Mouse (Mus musculus) erythroblast, embryonic 14.5 days (primary cell): Measurements from ENCODE around the gene Pla2g1b. TPM values are rescaled to one million over a fixed set of nuclear protein-coding genes. Genes with fewer than 3 reads are reported as not detected.

Experiments used
- H3K27me3 ChIP-seq: 2 replicates; pipeline ENCODE4 v1.6.1; 2012; ENCODE audit warnings: inconsistent platforms; ENCODE audit not compliant: control insufficient read depth
- H3K36me3 ChIP-seq: 2 replicates; pipeline ENCODE4 v1.6.1; 2012; ENCODE audit warnings: mild to moderate bottlenecking, inconsistent platforms; ENCODE audit not compliant: control insufficient read depth
- H3K4me1 ChIP-seq: 2 replicates; pipeline ENCODE4 v1.6.1; 2012; ENCODE audit warnings: inconsistent platforms; ENCODE audit not compliant: control insufficient read depth
- H3K4me3 ChIP-seq: replicated peaks from 2 replicates; pipeline ENCODE3; 2012; ENCODE audit warnings: moderate library complexity, mild to moderate bottlenecking, inconsistent platforms
- H3K9me3 ChIP-seq: 2 replicates; pipeline ENCODE4 v1.6.1; 2012; ENCODE audit warnings: low read length, inconsistent platforms, mixed read lengths; ENCODE audit not compliant: control insufficient read depth
- GATA1 ChIP-seq: IDR thresholded peaks from 2 replicates; pipeline ENCODE4 v1.6.1; 2012; ENCODE audit warnings: low read length, inconsistent platforms, mixed read lengths
- TAL1 ChIP-seq: IDR thresholded peaks from 3 replicates; pipeline ENCODE4 v1.6.1; 2012; ENCODE audit warnings: low read length, inconsistent platforms, mixed read lengths
- polyA plus RNA-seq: library from polyadenylated mRNA; stranded (reverse); fragments of >175 nt; gene quantifications from 2 replicates; pipeline ENCODE4 v1.2.3, GENCODE M21; 2012

The Pla2g1b gene
- polyA plus RNA-seq, 1 experiment = not detected

DNA sequence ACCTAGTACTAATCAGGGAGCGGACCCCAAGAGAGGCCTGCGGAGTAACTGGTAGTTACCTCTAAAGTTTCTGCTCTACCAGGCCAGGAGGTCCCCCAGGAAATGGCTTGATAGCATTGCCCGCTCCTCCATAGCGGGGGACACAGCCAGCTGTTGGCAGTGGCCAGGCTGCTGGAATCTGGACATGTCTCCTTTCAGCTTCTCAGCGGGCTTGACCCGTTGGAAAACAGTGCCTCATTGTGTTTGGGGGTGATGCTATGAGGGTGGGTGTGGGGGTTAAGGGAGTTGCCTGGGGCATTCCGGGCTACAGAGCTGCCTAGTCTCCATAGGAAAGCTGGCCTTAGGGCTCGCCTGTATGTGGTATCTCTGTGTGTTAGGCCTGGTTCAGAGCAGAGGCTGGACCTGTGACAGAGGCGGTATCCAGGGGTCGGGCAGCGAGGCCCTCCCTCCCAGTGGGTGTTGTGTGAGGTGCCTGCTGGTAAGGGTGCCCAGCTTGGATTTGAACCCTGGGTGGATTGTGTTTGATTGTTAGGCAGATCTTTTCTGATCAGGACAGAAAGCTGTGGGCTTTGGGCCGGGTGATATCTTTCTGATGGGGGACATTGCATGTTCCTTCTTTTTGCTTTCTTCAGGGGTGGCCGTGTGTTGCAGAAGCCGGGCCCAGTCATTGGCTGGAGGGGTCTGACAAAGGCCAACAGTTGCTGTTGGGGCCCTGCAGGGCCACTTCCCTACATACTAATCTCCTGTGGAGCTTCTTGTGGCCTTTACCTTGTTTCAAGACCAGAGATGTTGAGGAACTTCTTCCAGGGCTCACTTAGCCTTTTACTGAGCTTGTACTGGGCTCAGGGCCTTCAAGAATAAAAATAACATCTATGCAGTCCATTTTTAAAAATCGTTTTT lies 44.0 kb downstream of the Pla2g1b start:
- Histone ChIP-seq H3K4me3 (no peak overlapping the region), H3K9me3 (no peaks in the 10 kb centered on the region), H3K4me1 (peaks cover 36% of the 10 kb centered on the region), H3K36me3 (no peaks in the 10 kb centered on the region), H3K27me3 (peaks cover 23% of the 10 kb centered on the region)
- no peak for TF ChIP-seq GATA1
- no peak for TF ChIP-seq TAL1

DNA sequence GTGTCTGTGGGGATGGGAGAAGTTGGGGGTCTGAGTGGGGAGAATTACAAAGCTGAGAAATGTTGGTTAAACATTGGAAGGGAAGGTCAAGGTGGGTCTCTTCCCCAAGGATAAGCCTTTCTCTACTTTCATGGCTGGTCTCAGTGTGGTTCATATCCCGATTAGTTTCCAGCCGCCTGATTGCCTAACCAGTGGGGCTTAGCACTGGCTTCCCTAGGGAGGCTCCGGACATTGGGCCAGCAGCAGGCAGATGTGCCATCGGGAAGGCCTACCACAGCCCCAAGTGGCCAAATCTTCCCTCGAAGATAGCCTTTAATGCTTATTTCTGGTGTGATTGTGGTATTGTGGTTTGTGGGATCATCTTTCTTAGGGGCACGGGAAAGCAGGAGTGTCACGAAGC lies 46.3 kb downstream of the Pla2g1b start:
- no peak for TF ChIP-seq GATA1
- H3K4me1 ChIP-seq = peaks cover 33% of the 10 kb centered on the region

DNA sequence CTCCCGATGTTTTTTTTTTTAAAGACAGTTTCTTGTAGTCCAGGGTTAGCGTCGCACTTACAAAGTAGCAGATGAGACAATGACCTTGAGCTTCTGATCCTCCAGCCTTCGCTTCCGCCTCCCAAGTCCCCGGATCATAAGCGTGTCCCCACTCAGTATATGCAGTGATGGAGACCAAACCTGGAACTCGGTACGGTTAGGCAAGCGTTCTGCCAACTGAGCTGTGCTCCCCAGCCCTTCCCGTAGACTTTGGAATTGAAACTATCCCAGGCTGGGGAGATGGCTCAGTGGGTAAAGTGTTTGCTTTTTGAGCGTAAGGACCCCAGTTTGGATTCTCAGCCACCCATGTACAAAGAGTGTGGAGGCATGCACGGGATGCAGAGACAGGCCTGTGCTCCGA lies 47.2 kb downstream of the Pla2g1b start:
- H3K9me3 ChIP-seq = no peaks in the 10 kb centered on the region
- no peak overlapping the region for H3K4me3 ChIP-seq
- peaks cover 27% of the 10 kb centered on the region for H3K4me1 ChIP-seq
- peaks cover 6% of the 10 kb centered on the region for H3K27me3 ChIP-seq
- no peak for TF ChIP-seq TAL1
- no peak for TF ChIP-seq GATA1
- H3K36me3 ChIP-seq = no peaks in the 10 kb centered on the region; the same call in 1 of the 2 replicates

More for the DNA sequence above, 46.3 kb downstream of the Pla2g1b start:
- Histone ChIP-seq H3K9me3 (no peaks in the 10 kb centered on the region), H3K4me3 (no peak overlapping the region), H3K27me3 (peaks cover 12% of the 10 kb centered on the region), H3K36me3 (no peaks in the 10 kb centered on the region; the same call in 1 of the 2 replicates)

DNA sequence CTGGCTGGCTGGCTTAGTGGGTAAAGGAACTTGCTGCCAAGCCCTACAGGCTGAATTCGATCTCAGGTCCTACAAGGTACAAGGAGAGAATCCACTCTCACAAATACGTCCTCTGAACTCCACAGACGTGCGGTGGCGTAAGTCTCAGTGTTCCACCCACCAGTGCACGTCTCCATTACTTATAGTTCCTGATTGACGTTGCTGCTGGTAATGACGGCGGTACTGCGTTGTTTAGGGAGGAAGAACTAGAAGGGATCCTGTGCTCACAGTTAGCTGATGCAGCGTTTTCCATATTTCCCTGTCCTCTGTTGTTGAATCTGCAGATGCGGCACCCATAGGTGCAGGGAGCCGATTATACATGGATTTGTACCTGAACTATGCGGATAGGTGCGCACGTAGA lies 47.7 kb downstream of the Pla2g1b start:
- H3K4me1 ChIP-seq = peaks cover 23% of the 10 kb centered on the region
- no peaks in the 10 kb centered on the region; the same call in 1 of the 2 replicates for H3K36me3 ChIP-seq
- no peaks in the 10 kb centered on the region for H3K9me3 ChIP-seq
- no peak overlapping the region for H3K4me3 ChIP-seq
- TF ChIP-seq GATA1 = no peak
- no peak for TF ChIP-seq TAL1
- peaks cover 2% of the 10 kb centered on the region for H3K27me3 ChIP-seq

DNA sequence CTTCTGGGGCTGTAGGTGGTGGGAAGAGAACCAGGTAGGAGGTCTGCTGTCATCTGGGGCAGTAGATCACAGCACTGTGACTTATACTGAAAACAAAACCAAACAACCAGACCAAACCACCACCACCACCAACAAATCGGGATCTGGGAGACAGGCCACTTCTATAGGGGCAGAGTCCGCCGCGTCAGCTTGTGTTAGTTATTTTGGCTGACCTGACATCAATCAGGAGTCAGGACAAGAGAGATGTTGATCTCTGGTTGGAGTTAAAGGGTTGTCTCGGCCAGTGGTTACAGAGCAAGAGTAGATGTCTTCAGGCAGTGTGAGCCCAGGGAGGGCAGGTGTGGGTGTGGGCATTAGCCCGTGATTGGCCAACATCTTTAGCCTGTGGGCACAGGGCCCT lies 48.3 kb downstream of the Pla2g1b start:
- no peaks in the 10 kb centered on the region for H3K9me3 ChIP-seq
- H3K4me1 ChIP-seq = peaks cover 21% of the 10 kb centered on the region
- TF ChIP-seq GATA1 (no peak), TAL1 (no peak)
- no peak overlapping the region for H3K4me3 ChIP-seq
- no peaks in the 10 kb centered on the region for H3K27me3 ChIP-seq
- H3K36me3 ChIP-seq = no peaks in the 10 kb centered on the region; the same call in none of the 2 replicates

DNA sequence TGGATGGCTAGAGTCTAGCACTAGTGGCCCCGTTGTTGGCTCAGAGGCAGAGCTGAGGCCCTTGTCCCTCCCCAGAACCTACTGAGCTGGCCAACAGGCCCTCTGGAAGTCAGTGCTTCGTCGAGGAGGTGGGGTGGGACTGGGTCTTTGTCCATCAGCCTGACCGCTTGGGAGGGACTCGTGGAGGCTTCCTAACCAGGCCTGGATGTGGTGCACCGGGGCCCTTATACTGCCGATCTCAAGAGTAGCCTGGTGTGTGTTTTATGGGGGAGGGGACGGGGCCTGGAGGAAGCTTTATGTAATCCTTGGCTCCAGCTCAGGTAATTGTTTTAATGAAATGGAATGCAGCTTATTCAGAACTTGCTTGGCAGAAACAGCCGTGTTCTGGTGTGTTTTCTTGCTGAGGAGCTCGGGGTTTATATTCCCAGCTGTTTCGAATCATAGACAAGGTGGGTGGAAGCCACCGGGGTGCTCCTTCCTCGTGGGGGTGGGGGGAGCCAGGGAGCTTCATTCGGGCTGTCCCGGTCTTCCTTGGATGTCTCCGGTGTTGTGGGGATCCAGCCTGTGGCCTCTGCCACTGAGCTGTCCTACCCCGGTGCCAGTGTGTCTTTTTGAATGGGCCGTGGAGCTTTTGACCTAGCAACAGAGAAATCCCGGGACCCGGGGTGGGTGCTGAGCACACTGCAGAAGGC lies 49.0 kb downstream of the Pla2g1b start:
- Histone ChIP-seq H3K4me3 (no peak overlapping the region), H3K27me3 (no peaks in the 10 kb centered on the region), H3K9me3 (no peaks in the 10 kb centered on the region), H3K4me1 (peaks cover 17% of the 10 kb centered on the region), H3K36me3 (no peaks in the 10 kb centered on the region; the same call in none of the 2 replicates)
- no peak for TF ChIP-seq GATA1
- no peak for TF ChIP-seq TAL1

DNA sequence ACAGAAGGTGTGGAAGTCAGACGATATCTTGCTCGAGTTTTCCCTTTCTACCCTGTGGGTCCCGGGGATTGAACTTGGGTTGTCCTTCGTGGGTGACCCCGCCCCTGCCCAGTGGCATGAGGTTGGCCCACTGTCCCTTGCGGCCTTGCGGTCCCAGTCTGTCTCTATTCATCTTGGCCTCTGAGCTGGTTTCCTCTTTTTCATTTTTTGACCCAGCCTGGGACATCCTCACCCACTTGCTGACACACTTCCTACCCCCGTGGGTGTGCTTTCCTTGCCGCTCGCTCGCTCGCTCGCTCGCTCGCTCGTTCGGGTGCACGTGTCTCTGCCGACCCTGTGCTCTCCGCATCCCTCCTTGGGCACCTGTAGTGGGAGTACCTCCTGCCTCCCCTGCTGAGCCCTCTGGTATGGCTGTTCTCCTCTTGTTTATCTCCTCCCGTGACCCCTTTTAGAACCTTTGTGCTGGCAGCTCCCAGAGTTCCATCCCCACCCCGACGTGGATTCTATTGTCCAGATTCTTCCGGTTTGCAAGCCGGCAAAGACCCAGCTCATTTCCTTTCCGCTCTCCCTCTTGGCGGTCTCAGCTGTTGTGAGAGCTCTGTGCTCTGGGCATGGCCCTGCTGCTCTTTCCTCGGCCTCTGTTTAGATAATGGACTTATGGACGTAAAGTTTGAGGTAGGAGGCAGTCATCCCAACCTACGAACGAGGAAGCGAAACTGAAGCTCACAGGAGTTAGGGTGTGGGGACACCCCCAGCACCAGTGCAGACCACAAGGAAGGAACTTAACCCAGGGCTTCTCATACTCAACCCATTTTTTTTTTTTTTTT lies 50.2 kb downstream of the Pla2g1b start:
- Histone ChIP-seq H3K9me3 (no peaks in the 10 kb centered on the region), H3K4me3 (peak overlapping the region; percentile 14), H3K36me3 (no peaks in the 10 kb centered on the region; the same call in none of the 2 replicates), H3K27me3 (no peaks in the 10 kb centered on the region), H3K4me1 (peaks cover 29% of the 10 kb centered on the region)
- no peak for TF ChIP-seq GATA1
- TF ChIP-seq TAL1 = no peak

DNA sequence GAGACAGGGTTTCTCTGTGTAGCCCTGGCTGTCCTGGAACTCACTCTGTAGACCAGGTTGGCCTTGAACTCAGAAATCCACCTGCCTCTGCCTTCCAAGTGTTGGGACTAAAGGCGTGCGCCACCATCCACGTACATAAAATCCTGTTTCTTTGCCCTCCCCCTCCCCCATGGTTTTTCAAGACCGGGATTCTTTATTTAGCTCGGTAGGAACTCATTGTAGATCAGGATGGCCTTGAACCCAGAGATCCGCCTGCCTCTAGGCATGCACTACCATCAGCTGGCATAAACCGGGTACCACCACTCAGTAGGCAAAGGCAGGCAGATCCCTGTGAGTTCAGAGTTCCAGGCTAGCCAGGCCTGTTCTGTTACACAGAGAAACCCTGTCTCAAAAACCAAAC lies 50.8 kb downstream of the Pla2g1b start:
- Histone ChIP-seq H3K4me1 (peaks cover 35% of the 10 kb centered on the region), H3K27me3 (no peaks in the 10 kb centered on the region)
- TF ChIP-seq TAL1 = no peak
- TF ChIP-seq GATA1 = no peak

More for the DNA sequence above, 50.8 kb downstream of the Pla2g1b start:
- Histone ChIP-seq H3K36me3 (no peaks in the 10 kb centered on the region; the same call in none of the 2 replicates), H3K4me3 (no peak overlapping the region), H3K9me3 (no peaks in the 10 kb centered on the region)
